Mouse (Mus musculus) limb, embryonic 12.5 days (tissue): ENCODE data around the gene Ifitm2. TPM values are rescaled to one million over a fixed set of nuclear protein-coding genes. Genes with fewer than 3 reads are reported as not detected.
A peak's percentile ranks its signal among the peaks of the same experiment; 100 is the strongest.

Experiments
- ATAC-seq: fragments of 200-750 bp; cut with Nextera tagmentation; 2 replicates; pipeline ENCODE4 v1.8.0; 2017; ENCODE audit warnings: low read depth, moderate TSS enrichment; ENCODE audit not compliant: insufficient number of reproducible peaks, insufficient read depth, low FRiP score, low TSS enrichment
- H3K27ac ChIP-seq: fragments of 300-500 bp; sonication (generic); 2 replicates; pipeline ENCODE4 v1.5.1; 2016; ENCODE audit warnings: mild to moderate bottlenecking, moderate library complexity
- H3K27me3 ChIP-seq: fragments of 300-500 bp; sonication (generic); 2 replicates; pipeline ENCODE4 v1.6.1; 2016; ENCODE audit warnings: mild to moderate bottlenecking, moderate library complexity
- H3K36me3 ChIP-seq: fragments of 300-500 bp; sonication (generic); 2 replicates; pipeline ENCODE4 v1.6.1; 2016; ENCODE audit warnings: mild to moderate bottlenecking, moderate library complexity
- H3K4me1 ChIP-seq: fragments of 300-500 bp; sonication (generic); replicated peaks from 2 replicates; pipeline ENCODE4 v1.6.1; 2016
- H3K4me2 ChIP-seq: fragments of 300-500 bp; sonication (generic); 2 replicates; pipeline ENCODE4 v1.6.1; 2016; ENCODE audit warnings: mild to moderate bottlenecking, moderate library complexity
- H3K4me3 ChIP-seq: fragments of 300-500 bp; sonication (generic); replicated peaks from 2 replicates; pipeline ENCODE4 v1.5.1; 2016; ENCODE audit warnings: mild to moderate bottlenecking
- H3K9ac ChIP-seq: fragments of 300-500 bp; sonication (generic); replicated peaks from 2 replicates; pipeline ENCODE4 v1.6.1; 2016; ENCODE audit warnings: mild to moderate bottlenecking, moderate library complexity
- H3K9me3 ChIP-seq: fragments of 300-500 bp; sonication (generic); 2 replicates; pipeline ENCODE4 v1.6.1; 2016; ENCODE audit warnings: mild to moderate bottlenecking, moderate library complexity
- WGBS: fragments of 180-500 bp; shearing (Covaris S2); methylation state at CpG from one replicate; pipeline ENCODE4 v1.1.7; 2016; 5-methylcytosine and 5-hydroxymethylcytosine counted together
- polyA plus RNA-seq: library from polyadenylated mRNA; unstranded; fragments of >200 nt; fragmentation: Nextera tagmentation; extraction: Ambion mirVana; gene quantifications from 2 replicates; pipeline ENCODE4 v1.2.1, GENCODE M21; 2016

The Ifitm2 gene
- polyA plus RNA-seq = 941 and 1,046 TPM in 2 replicates

GRCm38 (mm10) chr7:140955758-140956555 is at the start of gene Ifitm2, which contains the start of gene Gm45717:
Ifitm2 (minus strand) TSS chr7:140955987.
Gm45717 (minus strand) TSS chr7:140955937.
- 1% methylated on average over 11 of the region's 11 CpGs for WGBS
- ATAC-seq = peak; percentile 85
- peaks cover 53% of the 10 kb centered on the region for H3K4me1 ChIP-seq
- H3K27ac ChIP-seq = peak within 1 kb of the TSS; percentile 94
- peaks cover 13% of the 10 kb centered on the region; the same call in 1 of the 2 replicates for H3K36me3 ChIP-seq
- H3K27me3 ChIP-seq = no peaks in the 10 kb centered on the region
- H3K9me3 ChIP-seq = no peaks in the 10 kb centered on the region
- H3K9ac ChIP-seq = peak within 1 kb of the TSS; percentile 75
- peak within 1 kb of the TSS; percentile 64 for H3K4me3 ChIP-seq
- peak within 1 kb of the TSS; percentile 70 for H3K4me2 ChIP-seq

- 87% methylated on average over 5 of the region's 5 CpGs for WGBS
- no peak for ATAC-seq
These were observed 47.6 kb upstream of the Ifitm2 start for GRCm38 (mm10) chr7:141003248-141004010.

DNA sequence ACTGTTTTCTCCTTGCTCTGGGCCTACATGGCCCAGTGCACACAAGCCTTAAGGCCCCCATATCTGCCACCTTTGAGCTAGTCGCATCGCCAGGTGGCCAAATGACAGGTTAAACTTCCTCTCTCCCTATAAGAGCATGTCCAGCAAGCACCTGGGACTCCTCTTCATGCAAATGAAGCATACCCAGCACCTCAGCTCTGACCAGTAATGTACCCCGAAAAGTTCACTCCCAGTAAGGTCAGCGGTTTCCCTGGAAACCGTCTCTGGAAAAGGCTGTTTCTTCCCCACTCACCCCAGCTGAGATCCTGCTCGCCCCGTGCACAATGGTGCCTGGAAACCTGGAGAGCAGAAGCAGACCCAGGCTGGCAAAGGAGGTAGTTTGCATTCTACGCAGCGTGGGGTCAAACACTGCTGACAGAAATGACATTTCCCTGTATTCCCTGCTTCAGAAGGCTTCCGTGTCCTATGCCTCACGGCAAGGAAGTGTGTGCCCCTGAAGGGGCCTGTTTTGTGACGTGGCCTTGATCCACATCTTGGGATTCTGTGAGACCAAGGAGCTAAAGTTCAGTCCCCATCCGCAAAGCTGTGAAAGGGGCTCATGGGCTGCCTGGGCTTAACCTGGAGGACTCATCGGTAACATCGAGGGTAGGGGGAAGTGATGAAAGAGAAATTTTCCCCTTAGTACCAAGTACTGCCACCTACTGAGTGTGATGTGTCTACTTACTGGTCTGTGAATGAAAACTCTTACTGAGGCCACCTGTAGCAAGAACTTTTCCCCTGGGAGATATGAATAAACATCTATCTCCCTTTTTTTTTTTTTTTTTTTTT is 45.3 kb upstream of the Ifitm2 start:
- Histone ChIP-seq H3K4me2 (no peak overlapping the region), H3K27me3 (no peaks in the 10 kb centered on the region), H3K4me3 (no peak overlapping the region), H3K9ac (no peak overlapping the region), H3K9me3 (no peaks in the 10 kb centered on the region), H3K36me3 (no peaks in the 10 kb centered on the region), H3K27ac (no peak overlapping the region), H3K4me1 (no peaks in the 10 kb centered on the region)
- ATAC-seq = no peak
- WGBS = 79% methylated on average over 15 of the region's 15 CpGs

More at GRCm38 (mm10) chr7:141003248-141004010, 47.6 kb upstream of the Ifitm2 start:
- no peaks in the 10 kb centered on the region for H3K9me3 ChIP-seq
- H3K9ac ChIP-seq = no peak overlapping the region
- H3K27ac ChIP-seq = no peak overlapping the region
- no peaks in the 10 kb centered on the region for H3K27me3 ChIP-seq
- H3K4me1 ChIP-seq = peaks cover 3% of the 10 kb centered on the region
- no peaks in the 10 kb centered on the region for H3K36me3 ChIP-seq
- H3K4me3 ChIP-seq = no peak overlapping the region
- no peak overlapping the region for H3K4me2 ChIP-seq

GRCm38 (mm10) chr7:140998853-140999700 is 43.3 kb upstream of the Ifitm2 start:
- Histone ChIP-seq H3K9ac (no peak overlapping the region), H3K36me3 (no peaks in the 10 kb centered on the region), H3K4me3 (no peak overlapping the region), H3K27me3 (no peaks in the 10 kb centered on the region), H3K4me1 (no peaks in the 10 kb centered on the region), H3K4me2 (no peak overlapping the region), H3K27ac (no peak overlapping the region), H3K9me3 (no peaks in the 10 kb centered on the region)
- 81% methylated on average over 11 of the region's 11 CpGs for WGBS
- ATAC-seq = no peak

- Histone ChIP-seq H3K4me2 (no peak overlapping the region), H3K27ac (no peak overlapping the region), H3K4me1 (no peaks in the 10 kb centered on the region), H3K4me3 (no peak overlapping the region), H3K9ac (no peak overlapping the region), H3K9me3 (no peaks in the 10 kb centered on the region), H3K36me3 (no peaks in the 10 kb centered on the region), H3K27me3 (no peaks in the 10 kb centered on the region)
- ATAC-seq = no peak
- WGBS = 65% methylated on average over 1 of the region's 1 CpGs
These were observed 42.0 kb upstream of the Ifitm2 start for GRCm38 (mm10) chr7:140997817-140998216.

- peak overlapping the region; percentile 41; the same call in 1 of the 2 replicates for H3K27ac ChIP-seq
- H3K9me3 ChIP-seq = no peaks in the 10 kb centered on the region
- H3K9ac ChIP-seq = no peak overlapping the region
- H3K4me3 ChIP-seq = no peak overlapping the region
- H3K36me3 ChIP-seq = no peaks in the 10 kb centered on the region
- no peaks in the 10 kb centered on the region for H3K27me3 ChIP-seq
- peaks cover 11% of the 10 kb centered on the region for H3K4me1 ChIP-seq
- H3K4me2 ChIP-seq = no peak overlapping the region
- WGBS = 86% methylated on average over 14 of the region's 14 CpGs
- no peak for ATAC-seq
These were observed 35.4 kb upstream of the Ifitm2 start for GRCm38 (mm10) chr7:140991117-140991689.

- ATAC-seq = no peak
- no peak overlapping the region for H3K4me2 ChIP-seq
- no peaks in the 10 kb centered on the region for H3K36me3 ChIP-seq
- no peak overlapping the region for H3K9ac ChIP-seq
- 43% methylated on average over 5 of the region's 5 CpGs for WGBS
- H3K27ac ChIP-seq = peak overlapping the region; percentile 41
- no peaks in the 10 kb centered on the region for H3K27me3 ChIP-seq
- no peak overlapping the region for H3K4me3 ChIP-seq
- H3K9me3 ChIP-seq = 0 out of 2 replicates have a peak, but pooled peaks cover 4% of the 10 kb centered on the region
- peaks cover 11% of the 10 kb centered on the region for H3K4me1 ChIP-seq
These were observed 34.8 kb upstream of the Ifitm2 start for GRCm38 (mm10) chr7:140990622-140991021.

DNA sequence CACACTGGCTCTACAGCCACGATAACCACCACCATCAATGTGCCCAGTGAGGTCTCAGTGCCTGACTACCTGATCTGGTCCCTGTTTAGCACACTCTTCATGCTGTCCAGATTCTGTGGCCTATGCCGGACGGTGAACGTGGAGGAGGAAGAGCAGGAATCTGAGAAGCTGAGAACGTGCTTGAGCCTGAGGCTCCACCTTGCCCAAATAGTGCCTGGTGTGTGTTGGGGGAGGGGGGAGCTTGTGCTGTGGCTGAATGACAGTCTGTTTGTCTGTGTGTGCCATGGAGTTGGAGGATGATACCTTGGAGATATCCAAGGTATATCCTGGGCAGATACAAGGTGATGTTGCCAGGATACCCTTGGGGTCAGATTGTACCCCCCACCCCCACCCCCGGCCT is 34.4 kb upstream of the Ifitm2 start:
- no peak overlapping the region for H3K4me2 ChIP-seq

DNA sequence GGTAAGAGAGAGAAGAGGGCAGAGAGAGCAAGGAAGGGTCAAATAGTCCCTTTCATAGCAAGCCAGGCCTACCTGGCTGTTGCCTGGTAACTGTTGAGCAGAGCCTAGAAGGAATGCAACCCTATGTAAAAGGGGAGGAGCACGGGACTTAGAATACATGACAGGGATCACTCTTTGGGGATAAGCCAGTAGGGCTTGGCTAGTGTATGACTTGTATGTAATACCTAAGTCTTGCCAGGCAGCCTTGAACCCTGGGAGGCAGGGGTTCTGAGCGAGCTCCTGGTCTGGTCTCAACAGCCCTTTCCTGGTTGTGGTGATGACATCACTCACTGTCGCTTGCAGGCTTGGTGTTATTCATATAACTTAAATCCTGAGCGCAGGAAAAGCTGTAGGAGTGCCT is 33.2 kb upstream of the Ifitm2 start:
- H3K4me3 ChIP-seq = no peak overlapping the region
- H3K27me3 ChIP-seq = no peaks in the 10 kb centered on the region
- 0 out of 2 replicates have a peak, but pooled peaks cover 4% of the 10 kb centered on the region for H3K9me3 ChIP-seq
- WGBS = 83% methylated on average over 4 of the region's 4 CpGs
- ATAC-seq = no peak
- no peaks in the 10 kb centered on the region for H3K36me3 ChIP-seq
- H3K9ac ChIP-seq = no peak overlapping the region
- H3K4me1 ChIP-seq = peaks cover 11% of the 10 kb centered on the region
- no peak overlapping the region for H3K4me2 ChIP-seq
- H3K27ac ChIP-seq = no peak overlapping the region

More for the DNA sequence above, 34.4 kb upstream of the Ifitm2 start:
- Histone ChIP-seq H3K4me1 (peaks cover 11% of the 10 kb centered on the region), H3K27me3 (no peaks in the 10 kb centered on the region), H3K4me3 (no peak overlapping the region), H3K9me3 (0 out of 2 replicates have a peak, but pooled peaks cover 4% of the 10 kb centered on the region), H3K9ac (no peak overlapping the region), H3K36me3 (no peaks in the 10 kb centered on the region), H3K27ac (0 out of 2 replicates have a peak overlapping the region, but pooled peaks have one; percentile 41)
- no peak for ATAC-seq
- WGBS = 55% methylated on average over 6 of the region's 6 CpGs
